Mouse (Mus musculus) liver, embryonic 13.5 days (tissue): Measurements from ENCODE around the gene Mia3. TPM values are rescaled to one million over a fixed set of nuclear protein-coding genes. Genes with fewer than 3 reads are reported as not detected.
"Not testable (repeated sequence)": the region's sequence is repeated elsewhere in the genome, so short reads cannot be mapped to it uniquely, and the experiment has no call there.

Experiments used
- ATAC-seq: fragments of 200-750 bp; cut with Nextera tagmentation; 2 replicates; pipeline ENCODE4 v1.8.0; 2017; ENCODE audit warnings: low read depth, mild to moderate bottlenecking, moderate number of reproducible peaks, moderate library complexity
- DNase-seq: peaks from one replicate; pipeline ENCODE4 v3.0.0; 2022
- H3K27ac ChIP-seq: fragments of 300-500 bp; sonication (generic); 2 replicates; pipeline ENCODE4 v1.5.1; 2015; ENCODE audit warnings: moderate library complexity, mild to moderate bottlenecking, inconsistent platforms
- H3K27me3 ChIP-seq: fragments of 300-500 bp; sonication (generic); 2 replicates; pipeline ENCODE4 v1.6.1; 2015; ENCODE audit warnings: mild to moderate bottlenecking, inconsistent platforms
- H3K36me3 ChIP-seq: fragments of 300-500 bp; sonication (generic); 2 replicates; pipeline ENCODE4 v1.6.1; 2015; ENCODE audit warnings: mild to moderate bottlenecking, inconsistent platforms
- H3K4me1 ChIP-seq: fragments of 300-500 bp; sonication (generic); replicated peaks from 2 replicates; pipeline ENCODE4 v1.6.1; 2015; ENCODE audit warnings: inconsistent platforms
- H3K4me2 ChIP-seq: fragments of 300-500 bp; sonication (generic); 2 replicates; pipeline ENCODE4 v1.6.1; 2015; ENCODE audit warnings: inconsistent platforms, mild to moderate bottlenecking, moderate library complexity
- H3K4me3 ChIP-seq: fragments of 300-500 bp; sonication (generic); replicated peaks from 2 replicates; pipeline ENCODE4 v1.5.1; 2015; ENCODE audit warnings: mild to moderate bottlenecking, inconsistent platforms
- H3K9ac ChIP-seq: fragments of 300-500 bp; sonication (generic); 2 replicates; pipeline ENCODE4 v1.6.1; 2015; ENCODE audit warnings: mild to moderate bottlenecking, inconsistent platforms
- H3K9me3 ChIP-seq: fragments of 300-500 bp; sonication (generic); replicated peaks from 2 replicates; pipeline ENCODE4 v1.6.1; 2016; ENCODE audit warnings: inconsistent platforms
- WGBS: fragments of 180-500 bp; shearing (Covaris S2); methylation state at CpG from one replicate; pipeline ENCODE4 v1.1.7; 2015; ENCODE audit not compliant: insufficient replicate concordance; 5-methylcytosine and 5-hydroxymethylcytosine counted together
- polyA plus RNA-seq: library from polyadenylated mRNA; unstranded; fragments of >200 nt; fragmentation: Nextera tagmentation; extraction: Ambion mirVana; gene quantifications from 2 replicates; pipeline ENCODE4 v1.2.1, GENCODE M21; 2015

Mia3 gene
- polyA plus RNA-seq, 1 experiment from 2014 or later, result 29.8 TPM

- not testable (repeated sequence) for ATAC-seq, H3K27ac ChIP-seq, H3K9ac ChIP-seq, DNase-seq, H3K9me3 ChIP-seq, H3K27me3 ChIP-seq, H3K4me2 ChIP-seq, H3K4me3 ChIP-seq
- H3K36me3 ChIP-seq, result peaks cover 27% of the 10 kb centered on the region
- peaks cover 14% of the 10 kb centered on the region for H3K4me1 ChIP-seq
- 81% methylated on average over 1 of the region's 1 CpGs for WGBS
Measured at GRCm38 (mm10) chr1:183342902-183343301, 26.5 kb downstream of the Mia3 start.

- DNase-seq, result no peak
- 82% methylated on average over 8 of the region's 8 CpGs for WGBS
- peaks cover 86% of the 10 kb centered on the region for H3K36me3 ChIP-seq
- no peak overlapping the region for H3K4me2 ChIP-seq
- no peaks in the 10 kb centered on the region for H3K27me3 ChIP-seq
- H3K4me3 ChIP-seq, result no peak overlapping the region
- H3K4me1 ChIP-seq, result no peaks in the 10 kb centered on the region
- H3K9ac ChIP-seq, result no peak overlapping the region
- H3K27ac ChIP-seq, result no peak overlapping the region
- H3K9me3 ChIP-seq, result no peaks in the 10 kb centered on the region
- no peak for ATAC-seq
Measured at GRCm38 (mm10) chr1:183327171-183327570, 42.2 kb downstream of the Mia3 start.

- H3K4me3 ChIP-seq, result no peak overlapping the region
- H3K4me1 ChIP-seq, result no peaks in the 10 kb centered on the region
- H3K4me2 ChIP-seq, result no peak overlapping the region
- no peak for ATAC-seq
- H3K36me3 ChIP-seq, result peaks cover 82% of the 10 kb centered on the region
- no peak for DNase-seq
- WGBS, result 86% methylated on average over 6 of the region's 6 CpGs
- no peak overlapping the region for H3K27ac ChIP-seq
- H3K9me3 ChIP-seq, result no peaks in the 10 kb centered on the region
- H3K9ac ChIP-seq, result no peak overlapping the region
- no peaks in the 10 kb centered on the region for H3K27me3 ChIP-seq
Measured at GRCm38 (mm10) chr1:183324433-183324832, 44.9 kb downstream of the Mia3 start.

- Histone ChIP-seq H3K27me3 (no peaks in the 10 kb centered on the region), H3K4me1 (no peaks in the 10 kb centered on the region), H3K27ac (no peak overlapping the region), H3K4me3 (no peak overlapping the region), H3K9ac (no peak overlapping the region), H3K9me3 (no peaks in the 10 kb centered on the region), H3K36me3 (peaks cover 82% of the 10 kb centered on the region), H3K4me2 (no peak overlapping the region)
- ATAC-seq, result no peak
- 89% methylated on average over 2 of the region's 2 CpGs for WGBS
- no peak for DNase-seq
Measured at GRCm38 (mm10) chr1:183323923-183324322, 45.4 kb downstream of the Mia3 start.

GRCm38 (mm10) chr1:183322496-183322895 is 46.9 kb downstream of the Mia3 start:
- not testable (repeated sequence) for H3K9me3 ChIP-seq, H3K9ac ChIP-seq, H3K4me3 ChIP-seq, H3K4me2 ChIP-seq, H3K27me3 ChIP-seq, ATAC-seq, DNase-seq, H3K4me1 ChIP-seq, H3K27ac ChIP-seq
- peaks cover 81% of the 10 kb centered on the region for H3K36me3 ChIP-seq
- 70% methylated on average over 5 of the region's 5 CpGs for WGBS

GRCm38 (mm10) chr1:183320708-183321107 is 48.6 kb downstream of the Mia3 start:
- 48% methylated on average over 3 of the region's 3 CpGs for WGBS
- peaks cover 81% of the 10 kb centered on the region for H3K36me3 ChIP-seq
- H3K9me3 ChIP-seq, result no peaks in the 10 kb centered on the region
- DNase-seq (no peak), ATAC-seq (no peak)
- H3K9ac ChIP-seq, result no peak overlapping the region
- H3K27ac ChIP-seq, result no peak overlapping the region
- no peaks in the 10 kb centered on the region for H3K27me3 ChIP-seq
- no peak overlapping the region for H3K4me2 ChIP-seq
- no peaks in the 10 kb centered on the region for H3K4me1 ChIP-seq
- no peak overlapping the region for H3K4me3 ChIP-seq

- Histone ChIP-seq H3K4me3 (no peak overlapping the region), H3K9me3 (no peaks in the 10 kb centered on the region), H3K27ac (no peak overlapping the region), H3K27me3 (no peaks in the 10 kb centered on the region), H3K9ac (no peak overlapping the region), H3K4me1 (no peaks in the 10 kb centered on the region; the same call in 1 of the 2 replicates), H3K36me3 (peaks cover 74% of the 10 kb centered on the region), H3K4me2 (no peak overlapping the region)
- 79% methylated on average over 2 of the region's 2 CpGs for WGBS
- no peak for ATAC-seq
- no peak for DNase-seq
Measured at GRCm38 (mm10) chr1:183315783-183316182, 53.6 kb downstream of the Mia3 start.

GRCm38 (mm10) chr1:183312076-183312475 is 57.3 kb downstream of the Mia3 start:
- no peak for ATAC-seq
- H3K36me3 ChIP-seq, result peaks cover 64% of the 10 kb centered on the region
- WGBS, result 68% methylated on average over 2 of the region's 2 CpGs

GRCm38 (mm10) chr1:183309601-183310000 is 59.8 kb downstream of the Mia3 start:
- H3K27me3 ChIP-seq, H3K4me3 ChIP-seq, ATAC-seq, H3K27ac ChIP-seq, H3K4me2 ChIP-seq, DNase-seq, H3K9ac ChIP-seq, H3K9me3 ChIP-seq, H3K4me1 ChIP-seq: not testable (repeated sequence)
- WGBS, result 87% methylated on average over 2 of the region's 2 CpGs
- H3K36me3 ChIP-seq, result peaks cover 52% of the 10 kb centered on the region

More at GRCm38 (mm10) chr1:183312076-183312475, 57.3 kb downstream of the Mia3 start:
- H3K9me3 ChIP-seq, result no peaks in the 10 kb centered on the region
- no peak overlapping the region for H3K4me2 ChIP-seq
- H3K9ac ChIP-seq, result no peak overlapping the region
- DNase-seq, result no peak
- H3K27me3 ChIP-seq, result no peaks in the 10 kb centered on the region
- H3K4me1 ChIP-seq, result no peaks in the 10 kb centered on the region; the same call in 1 of the 2 replicates
- no peak overlapping the region for H3K4me3 ChIP-seq
- H3K27ac ChIP-seq, result no peak overlapping the region

- H3K4me3 ChIP-seq, result no peak overlapping the region
- no peak overlapping the region for H3K9ac ChIP-seq
- no peak overlapping the region for H3K4me2 ChIP-seq
- H3K27ac ChIP-seq, result no peak overlapping the region
- no peaks in the 10 kb centered on the region; the same call in 1 of the 2 replicates for H3K4me1 ChIP-seq
- H3K9me3 ChIP-seq, result no peaks in the 10 kb centered on the region
- no peak for DNase-seq
- H3K36me3 ChIP-seq, result peaks cover 42% of the 10 kb centered on the region
- no peaks in the 10 kb centered on the region for H3K27me3 ChIP-seq
- 71% methylated on average over 1 of the region's 1 CpGs for WGBS
- ATAC-seq, result no peak
Measured at GRCm38 (mm10) chr1:183308476-183308875, 60.9 kb downstream of the Mia3 start.

- WGBS, result 77% methylated on average over 3 of the region's 3 CpGs
- no peak overlapping the region for H3K4me3 ChIP-seq
- DNase-seq (no peak), ATAC-seq (no peak)
- no peaks in the 10 kb centered on the region for H3K9me3 ChIP-seq
- no peak overlapping the region for H3K9ac ChIP-seq
- H3K4me1 ChIP-seq, result no peaks in the 10 kb centered on the region; the same call in 1 of the 2 replicates
- peaks cover 37% of the 10 kb centered on the region for H3K36me3 ChIP-seq
- H3K27me3 ChIP-seq, result no peaks in the 10 kb centered on the region
- no peak overlapping the region for H3K27ac ChIP-seq
- no peak overlapping the region for H3K4me2 ChIP-seq
Measured at GRCm38 (mm10) chr1:183307555-183307954, 61.8 kb downstream of the Mia3 start.

GRCm38 (mm10) chr1:183299161-183299560 is 70.2 kb downstream of the Mia3 start:
- H3K9me3 ChIP-seq, result no peaks in the 10 kb centered on the region
- peaks cover 7% of the 10 kb centered on the region; the same call in 1 of the 2 replicates for H3K4me1 ChIP-seq
- H3K4me3 ChIP-seq, result no peak overlapping the region
- no peak overlapping the region for H3K9ac ChIP-seq
- no peak overlapping the region for H3K4me2 ChIP-seq
- ATAC-seq, result no peak
- 76% methylated on average over 6 of the region's 6 CpGs for WGBS
- no peak overlapping the region for H3K27ac ChIP-seq
- peak; percentile 73 for DNase-seq
- H3K36me3 ChIP-seq, result no peaks in the 10 kb centered on the region; the same call in 1 of the 2 replicates
- no peaks in the 10 kb centered on the region for H3K27me3 ChIP-seq
